Mouse (Mus musculus) liver, embryonic 14.5 days (tissue): ENCODE data around the gene Ccdc17. TPM values are rescaled to one million over a fixed set of nuclear protein-coding genes. Genes with fewer than 3 reads are reported as not detected.

Source experiments
- ATAC-seq: fragments of 200-750 bp; cut with Nextera tagmentation; 2 replicates; pipeline ENCODE4 v1.8.0; 2017; ENCODE audit warnings: moderate number of reproducible peaks, mild to moderate bottlenecking, moderate library complexity; ENCODE audit not compliant: insufficient read depth
- DNase-seq, 3 experiments: peaks; one replicate each; pipeline ENCODE4 v3.0.0-alpha.2; 2012 to 2013; ENCODE audit warnings: low read depth in 3 of 3, low spot score in 3 of 3
- H3K27ac ChIP-seq: fragments of 300-500 bp; sonication (generic); 2 replicates; pipeline ENCODE4 v1.5.1; 2014; ENCODE audit warnings: moderate library complexity, mild to moderate bottlenecking, control low read depth, inconsistent platforms
- H3K27me3 ChIP-seq: fragments of 300-500 bp; sonication (generic); 2 replicates; pipeline ENCODE4 v1.6.1; 2014; ENCODE audit warnings: mild to moderate bottlenecking, low read length, moderate library complexity; ENCODE audit not compliant: control insufficient read depth, insufficient read depth
- H3K36me3 ChIP-seq: fragments of 300-500 bp; sonication (generic); replicated peaks from 2 replicates; pipeline ENCODE4 v1.6.1; 2014; ENCODE audit warnings: low read depth; ENCODE audit not compliant: control insufficient read depth, insufficient read depth
- H3K4me1 ChIP-seq, 2 experiments: fragments of 200-500 bp in 1 of 2; fragments of 300-500 bp in 1 of 2; sonication (generic) in 1 of 2; replicated peaks; 2 replicates each; pipeline ENCODE4 v1.6.1; 2012 to 2014; ENCODE audit warnings: antibody characterized with exemption in 1 of 2, inconsistent platforms in 1 of 2, low read length in 1 of 2; ENCODE audit not compliant: control insufficient read depth in 2 of 2, insufficient read depth in 2 of 2
- H3K4me2 ChIP-seq: fragments of 300-500 bp; sonication (generic); 2 replicates; pipeline ENCODE4 v1.6.1; 2014; ENCODE audit warnings: low read depth, mild to moderate bottlenecking, control low read depth, moderate library complexity
- H3K4me3 ChIP-seq, 2 experiments: fragments of 200-500 bp in 1 of 2; fragments of 300-500 bp in 1 of 2; sonication (generic) in 1 of 2; 2 replicates each; pipeline ENCODE4 v1.5.1; 2012 to 2014; ENCODE audit warnings: low read depth in 2 of 2, low read length in 2 of 2, mild to moderate bottlenecking in 2 of 2, control low read depth in 1 of 2, inconsistent platforms in 1 of 2, moderate library complexity in 1 of 2; ENCODE audit not compliant: insufficient read depth in 1 of 2
- H3K9ac ChIP-seq: fragments of 300-500 bp; sonication (generic); replicated peaks from 2 replicates; pipeline ENCODE4 v1.6.1; 2014; ENCODE audit warnings: mild to moderate bottlenecking, control low read depth, moderate library complexity
- H3K9me3 ChIP-seq: fragments of 300-500 bp; sonication (generic); 2 replicates; pipeline ENCODE4 v1.6.1; 2016; ENCODE audit warnings: low read length, mixed read lengths; ENCODE audit not compliant: control insufficient read depth
- CTCF ChIP-seq: IDR thresholded peaks from 2 replicates; pipeline ENCODE4 v1.5.1; 2016; ENCODE audit warnings: antibody characterized with exemption, low read depth, control low read depth
- EP300 ChIP-seq: IDR thresholded peaks from 2 replicates; pipeline ENCODE4 v1.6.1; 2016; ENCODE audit warnings: antibody characterized with exemption, low read depth
- WGBS: fragments of 180-500 bp; shearing (Covaris S2); extraction: QIAGEN DNeasy Blood & Tissue Kit; methylation state at CpG from one replicate; pipeline ENCODE4 v1.1.7; 2014; ENCODE audit not compliant: insufficient replicate concordance; 5-methylcytosine and 5-hydroxymethylcytosine counted together
- polyA plus RNA-seq, 2 experiments: library from polyadenylated mRNA; depleted of rRNA in 1 of 2; stranded (reverse) in 1 of 2; unstranded in 1 of 2; fragments of >200 nt; fragmentation: Nextera tagmentation in 1 of 2; extraction: Ambion mirVana in 1 of 2; gene quantifications; 2 replicates each; pipeline versions ENCODE4 v1.2.1 to v1.2.3; 2012 to 2014

Gene Ccdc17
- 1.9 and 2.1 TPM in 2 replicates for polyA plus RNA-seq (2012; rRNA removed)
- 1.9 and 2.0 TPM in 2 replicates for polyA plus RNA-seq (2014; fragmentation: Nextera tagmentation; extraction: Ambion mirVana)

DNA sequence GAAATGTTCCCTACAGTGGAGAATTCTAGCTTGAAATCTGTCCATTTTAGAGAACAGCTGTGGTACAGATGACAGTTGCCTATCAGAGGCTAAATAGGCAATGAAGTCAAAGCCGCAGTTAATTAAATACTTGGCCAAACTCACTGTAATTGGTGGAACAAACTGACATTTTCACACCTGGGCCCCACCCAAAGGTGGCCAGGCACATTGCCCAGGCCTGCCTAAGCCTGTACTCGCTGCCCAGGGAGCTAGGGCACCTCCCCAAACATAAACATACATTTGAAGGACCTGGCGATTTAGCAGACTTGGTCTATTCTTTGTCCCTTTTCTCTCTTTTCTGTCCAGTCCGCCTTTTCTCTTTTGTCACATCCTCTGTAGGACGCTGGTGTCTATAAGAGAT, at the start of gene Ccdc17:
TSS of gene Ccdc17 (plus strand) at position 276 of the 400 bp plus-strand sequence.
- DNase-seq = no peak
- ATAC-seq = no peak
- peaks cover 7% of the 10 kb centered on the region in 2 experiments for H3K4me1 ChIP-seq
- TF ChIP-seq CTCF = no peak
- no peak for TF ChIP-seq EP300
- peaks cover 28% of the 10 kb centered on the region for H3K36me3 ChIP-seq
- peak within 1 kb of the TSS; percentile 96 for H3K4me2 ChIP-seq
- no peaks in the 10 kb centered on the region for H3K9me3 ChIP-seq
- H3K27me3 ChIP-seq = no peaks in the 10 kb centered on the region
- peak within 1 kb of the TSS; percentile 73 for H3K9ac ChIP-seq
- WGBS = 41% methylated on average over 5 of the region's 5 CpGs
- H3K4me3 ChIP-seq = peak within 1 kb of the TSS; percentile 76 to 91
- peak within 1 kb of the TSS; percentile 24 for H3K27ac ChIP-seq

DNA sequence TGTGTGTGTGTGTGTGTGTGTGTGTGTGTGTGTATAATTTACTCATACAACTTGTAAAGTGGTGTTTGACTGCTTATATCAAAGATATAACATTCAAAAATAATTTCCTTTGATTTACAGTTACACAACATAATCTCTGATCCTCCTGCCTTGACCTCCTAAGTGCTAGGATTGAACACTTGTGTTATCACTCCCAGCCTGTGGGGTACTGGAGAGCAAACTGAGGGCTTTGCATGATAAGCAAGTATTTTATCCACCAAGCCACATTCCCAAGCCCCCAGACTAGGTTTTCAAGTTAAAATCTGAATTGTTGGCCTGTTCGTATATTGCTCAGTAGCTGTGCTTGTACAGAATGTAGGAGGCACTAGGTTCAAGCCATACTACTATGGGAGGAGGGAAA, 46.0 kb upstream of the Ccdc17 start:
- Histone ChIP-seq H3K36me3 (peaks cover 15% of the 10 kb centered on the region), H3K4me1 (peaks cover 0 to 2% of the 10 kb centered on the region in 2 experiments; a peak in 2 of 4 replicates), H3K9ac (no peak overlapping the region), H3K4me2 (no peak overlapping the region), H3K27me3 (no peaks in the 10 kb centered on the region), H3K27ac (no peak overlapping the region), H3K4me3 (no peak overlapping the region), H3K9me3 (no peaks in the 10 kb centered on the region)
- ATAC-seq (no peak), DNase-seq (no peak)
- WGBS = 24% methylated on average over 1 of the region's 1 CpGs
- TF ChIP-seq CTCF (no peak), EP300 (peak; percentile 36; the same call in 1 of the 2 replicates)

- H3K27ac ChIP-seq = no peak overlapping the region
- no peaks in the 10 kb centered on the region for H3K27me3 ChIP-seq
- H3K4me1 ChIP-seq = peaks cover 0 to 5% of the 10 kb centered on the region in 2 experiments; a peak in 2 of 4 replicates
- ATAC-seq (no peak), DNase-seq (no peak)
- no peak for TF ChIP-seq CTCF
- TF ChIP-seq EP300 = no peak
- 72% methylated on average over 3 of the region's 3 CpGs for WGBS
- no peak overlapping the region for H3K4me3 ChIP-seq
- H3K4me2 ChIP-seq = no peak overlapping the region
- no peak overlapping the region for H3K9ac ChIP-seq
- H3K36me3 ChIP-seq = peaks cover 15% of the 10 kb centered on the region
- H3K9me3 ChIP-seq = no peaks in the 10 kb centered on the region
Observed at GRCm38 (mm10) chr4:116553035-116553434, 43.4 kb upstream of the Ccdc17 start.

- TF ChIP-seq EP300 (no peak), CTCF (no peak)
- H3K36me3 ChIP-seq = peaks cover 15% of the 10 kb centered on the region
- peak within 1 kb of the TSS; percentile 65 to 97 for H3K4me3 ChIP-seq
- no peaks in the 10 kb centered on the region for H3K9me3 ChIP-seq
- ATAC-seq (no peak), DNase-seq (peak; percentile 73 to 77 (median 74))
- H3K4me2 ChIP-seq = peak within 1 kb of the TSS; percentile 99
- WGBS = 2% methylated on average over 23 of the region's 23 CpGs
- peaks cover 8 to 10% of the 10 kb centered on the region in 2 experiments for H3K4me1 ChIP-seq
- no peaks in the 10 kb centered on the region for H3K27me3 ChIP-seq
- H3K27ac ChIP-seq = peak within 1 kb of the TSS; percentile 95
- H3K9ac ChIP-seq = peak within 1 kb of the TSS; percentile 95
Observed at GRCm38 (mm10) chr4:116555413-116556300, 40.8 kb upstream of the Ccdc17 start, which contains the start of gene Tmem69. Gene Tmem69, minus strand, starts transcription at chr4:116555936.
